Mouse (Mus musculus) myocyte (in vitro differentiated cells): Measurements from ENCODE around the gene Slc52a3.

Experiments
- E2F4 ChIP-seq: IDR thresholded peaks from one replicate; pipeline ENCODE4 v1.6.1; 2011; ENCODE audit warnings: mild to moderate bottlenecking, control low read depth, moderate library complexity; ENCODE audit not compliant: insufficient read depth
- MYOD1 ChIP-seq, 3 experiments: IDR thresholded peaks; one replicate each; pipeline ENCODE4 v1.6.1; 2011; ENCODE audit warnings: control low read depth in 2 of 3, low read depth in 2 of 3, mild to moderate bottlenecking in 2 of 3, moderate library complexity in 1 of 3; ENCODE audit not compliant: insufficient read length in 2 of 3, control insufficient read depth in 1 of 3
- POLR2A ChIP-seq: IDR thresholded peaks from one replicate; pipeline ENCODE4 v1.6.1; 2011; ENCODE audit warnings: low read depth, mild to moderate bottlenecking, control low read depth, moderate library complexity; ENCODE audit not compliant: insufficient read length
- POLR2AphosphoS2 ChIP-seq: IDR thresholded peaks from one replicate; pipeline ENCODE4 v1.6.1; 2011; ENCODE audit warnings: low read depth, control low read depth; ENCODE audit not compliant: insufficient read length
- SRF ChIP-seq: IDR thresholded peaks from one replicate; pipeline ENCODE4 v1.6.1; 2011; ENCODE audit warnings: low read depth; ENCODE audit not compliant: control insufficient read depth, insufficient read length
- TCF12 ChIP-seq: IDR thresholded peaks from one replicate; pipeline ENCODE4 v1.6.1; 2011; ENCODE audit warnings: mild to moderate bottlenecking, control low read depth; ENCODE audit not compliant: poor library complexity, insufficient read depth, severe bottlenecking
- TCF3 ChIP-seq: IDR thresholded peaks from one replicate; pipeline ENCODE4 v1.6.1; 2011; ENCODE audit warnings: low read depth, control low read depth; ENCODE audit not compliant: insufficient read length

GRCm38 (mm10) chr2:151997776-151998504, 1.6 kb downstream of the Slc52a3 start:
- TF ChIP-seq POLR2A, result no peak
- TF ChIP-seq POLR2AphosphoS2, result no peak
- no peak for TF ChIP-seq MYOD1 (IDR thresholded peaks at IDR 0.05; ENCODE audit: control insufficient read depth in 1 of 3, insufficient read length in 2 of 3, low read depth in 2 of 3)
- TF ChIP-seq TCF3, result no peak
- TF ChIP-seq TCF12, result no peak
- no peak for TF ChIP-seq E2F4
- TF ChIP-seq SRF, result no peak
